Mouse (Mus musculus) heart, embryonic 11.5 days (tissue): ENCODE data around the gene Pacsin2. TPM values are rescaled to one million over a fixed set of nuclear protein-coding genes. Genes with fewer than 3 reads are reported as not detected.
"Not testable (repeated sequence)": the region's sequence is repeated elsewhere in the genome, so short reads cannot be mapped to it uniquely, and the experiment has no call there.

ENCODE experiments used
- ATAC-seq: fragments of 200-750 bp; cut with Nextera tagmentation; replicated peaks from 2 replicates; pipeline ENCODE4 v1.8.0; 2017; ENCODE audit warnings: moderate library complexity; ENCODE audit not compliant: insufficient number of reproducible peaks, low FRiP score, low TSS enrichment
- H3K27ac ChIP-seq: fragments of 300-500 bp; sonication (generic); 2 replicates; pipeline ENCODE4 v1.5.1; 2014; ENCODE audit warnings: mild to moderate bottlenecking, low read depth, low read length
- H3K27me3 ChIP-seq: fragments of 300-500 bp; sonication (generic); 2 replicates; pipeline ENCODE4 v1.6.1; 2014; ENCODE audit warnings: mild to moderate bottlenecking, low read length, mixed read lengths; ENCODE audit not compliant: control insufficient read depth, insufficient read depth
- H3K36me3 ChIP-seq: fragments of 300-500 bp; sonication (generic); 2 replicates; pipeline ENCODE4 v1.6.1; 2014; ENCODE audit warnings: mild to moderate bottlenecking, low read length, moderate library complexity, mixed read lengths; ENCODE audit not compliant: control insufficient read depth, insufficient read depth
- H3K4me1 ChIP-seq: fragments of 300-500 bp; sonication (generic); 2 replicates; pipeline ENCODE4 v1.6.1; 2014; ENCODE audit warnings: low read length; ENCODE audit not compliant: control insufficient read depth, insufficient read depth
- H3K4me2 ChIP-seq: fragments of 300-500 bp; sonication (generic); 2 replicates; pipeline ENCODE4 v1.6.1; 2014; ENCODE audit warnings: mild to moderate bottlenecking, moderate library complexity
- H3K4me3 ChIP-seq: fragments of 300-500 bp; sonication (generic); 2 replicates; pipeline ENCODE4 v1.5.1; 2014; ENCODE audit warnings: low read depth, low read length
- H3K9ac ChIP-seq: fragments of 300-500 bp; sonication (generic); 2 replicates; pipeline ENCODE4 v1.6.1; 2014; ENCODE audit warnings: mild to moderate bottlenecking, low read depth, low read length, moderate library complexity
- H3K9me3 ChIP-seq: fragments of 300-500 bp; sonication (generic); replicated peaks from 2 replicates; pipeline ENCODE4 v1.6.1; 2016; ENCODE audit warnings: low read length; ENCODE audit not compliant: control insufficient read depth
- WGBS: fragments of 180-500 bp; shearing (Covaris S2); extraction: QIAGEN DNeasy Blood & Tissue Kit; methylation state at CpG from one replicate; pipeline ENCODE4 v1.1.7; 2014; ENCODE audit not compliant: insufficient replicate concordance; 5-methylcytosine and 5-hydroxymethylcytosine counted together
- polyA plus RNA-seq: library from polyadenylated mRNA; unstranded; fragments of >200 nt; fragmentation: Nextera tagmentation; extraction: Ambion mirVana; gene quantifications from 2 replicates; pipeline ENCODE4 v1.2.1, GENCODE M21; 2014

Pacsin2 gene
- polyA plus RNA-seq, 1 experiment from 2014 or later: 55.0 TPM

- peaks cover 8% of the 10 kb centered on the region; the same call in 1 of the 2 replicates for H3K4me1 ChIP-seq
- H3K4me2 ChIP-seq: peak overlapping the region; percentile 97
- H3K27me3 ChIP-seq: no peaks in the 10 kb centered on the region
- no peak for ATAC-seq
- H3K36me3 ChIP-seq: no peaks in the 10 kb centered on the region
- WGBS: 6% methylated on average over 17 of the region's 17 CpGs
- H3K9ac ChIP-seq: peak overlapping the region; percentile 93
- H3K9me3 ChIP-seq: no peaks in the 10 kb centered on the region
- H3K27ac ChIP-seq: peak overlapping the region; percentile 75
- H3K4me3 ChIP-seq: peak overlapping the region; percentile 85
Measured at GRCm38 (mm10) chr15:83463369-83464082, 880 bp downstream of the Pacsin2 start.

GRCm38 (mm10) chr15:83462349-83462748 is 2.1 kb downstream of the Pacsin2 start:
- H3K9ac ChIP-seq, H3K27ac ChIP-seq, H3K4me3 ChIP-seq, H3K4me2 ChIP-seq, ATAC-seq, H3K36me3 ChIP-seq, H3K27me3 ChIP-seq, H3K9me3 ChIP-seq: not testable (repeated sequence)
- H3K4me1 ChIP-seq: peaks cover 12% of the 10 kb centered on the region
- WGBS: 88% methylated on average over 8 of the region's 8 CpGs

GRCm38 (mm10) chr15:83460891-83461290 is 3.5 kb downstream of the Pacsin2 start:
- Histone ChIP-seq H3K4me1 (peaks cover 15% of the 10 kb centered on the region), H3K27me3 (no peaks in the 10 kb centered on the region), H3K9me3 (no peaks in the 10 kb centered on the region), H3K9ac (no peak overlapping the region), H3K4me3 (no peak overlapping the region), H3K36me3 (no peaks in the 10 kb centered on the region), H3K27ac (no peak overlapping the region), H3K4me2 (no peak overlapping the region)
- ATAC-seq: no peak
- WGBS: 71% methylated on average over 3 of the region's 3 CpGs

GRCm38 (mm10) chr15:83457541-83457940 is 6.9 kb downstream of the Pacsin2 start:
- H3K27me3 ChIP-seq: no peaks in the 10 kb centered on the region
- H3K9ac ChIP-seq: no peak overlapping the region
- ATAC-seq: no peak
- no peak overlapping the region for H3K27ac ChIP-seq
- no peak overlapping the region for H3K4me3 ChIP-seq
- H3K36me3 ChIP-seq: no peaks in the 10 kb centered on the region
- WGBS: 83% methylated on average over 1 of the region's 1 CpGs
- H3K4me2 ChIP-seq: no peak overlapping the region
- H3K9me3 ChIP-seq: no peaks in the 10 kb centered on the region
- peaks cover 17% of the 10 kb centered on the region for H3K4me1 ChIP-seq

GRCm38 (mm10) chr15:83455637-83456036 is 8.8 kb downstream of the Pacsin2 start:
- H3K4me2 ChIP-seq: no peak overlapping the region
- H3K4me3 ChIP-seq: no peak overlapping the region
- H3K9ac ChIP-seq: no peak overlapping the region
- WGBS: 84% methylated on average over 5 of the region's 5 CpGs
- ATAC-seq: no peak
- H3K27ac ChIP-seq: no peak overlapping the region
- no peaks in the 10 kb centered on the region for H3K9me3 ChIP-seq
- H3K36me3 ChIP-seq: no peaks in the 10 kb centered on the region
- H3K4me1 ChIP-seq: peaks cover 27% of the 10 kb centered on the region
- no peaks in the 10 kb centered on the region for H3K27me3 ChIP-seq

- Histone ChIP-seq H3K4me3 (no peak overlapping the region), H3K9ac (no peak overlapping the region), H3K4me1 (peaks cover 27% of the 10 kb centered on the region), H3K9me3 (no peaks in the 10 kb centered on the region), H3K27me3 (no peaks in the 10 kb centered on the region), H3K4me2 (no peak overlapping the region), H3K27ac (no peak overlapping the region), H3K36me3 (no peaks in the 10 kb centered on the region)
- WGBS: 74% methylated on average over 3 of the region's 3 CpGs
- no peak for ATAC-seq
Measured at GRCm38 (mm10) chr15:83455034-83455433, 9.4 kb downstream of the Pacsin2 start.

GRCm38 (mm10) chr15:83454419-83454818 is 10.0 kb downstream of the Pacsin2 start:
- Histone ChIP-seq H3K9ac (no peak overlapping the region), H3K9me3 (no peaks in the 10 kb centered on the region), H3K27me3 (no peaks in the 10 kb centered on the region), H3K27ac (0 out of 2 replicates have a peak overlapping the region, but pooled peaks have one; percentile 22), H3K4me1 (peaks cover 27% of the 10 kb centered on the region), H3K36me3 (no peaks in the 10 kb centered on the region), H3K4me2 (no peak overlapping the region), H3K4me3 (no peak overlapping the region)
- ATAC-seq: no peak
- 76% methylated on average over 7 of the region's 7 CpGs for WGBS

GRCm38 (mm10) chr15:83453879-83454278 is 10.5 kb downstream of the Pacsin2 start:
- no peak overlapping the region for H3K4me3 ChIP-seq
- ATAC-seq: no peak
- H3K27ac ChIP-seq: 0 out of 2 replicates have a peak overlapping the region, but pooled peaks have one; percentile 22
- H3K9me3 ChIP-seq: no peaks in the 10 kb centered on the region
- H3K27me3 ChIP-seq: no peaks in the 10 kb centered on the region
- no peaks in the 10 kb centered on the region for H3K36me3 ChIP-seq
- peaks cover 28% of the 10 kb centered on the region for H3K4me1 ChIP-seq
- H3K9ac ChIP-seq: peak overlapping the region; percentile 46; the same call in 1 of the 2 replicates
- H3K4me2 ChIP-seq: no peak overlapping the region
- 71% methylated on average over 3 of the region's 3 CpGs for WGBS

- no peak overlapping the region for H3K9ac ChIP-seq
- ATAC-seq: no peak
- no peaks in the 10 kb centered on the region for H3K9me3 ChIP-seq
- 81% methylated on average over 7 of the region's 7 CpGs for WGBS
- H3K27me3 ChIP-seq: no peaks in the 10 kb centered on the region
- H3K36me3 ChIP-seq: no peaks in the 10 kb centered on the region
- peaks cover 37% of the 10 kb centered on the region for H3K4me1 ChIP-seq
- no peak overlapping the region for H3K27ac ChIP-seq
- H3K4me3 ChIP-seq: no peak overlapping the region
- H3K4me2 ChIP-seq: no peak overlapping the region
Measured at GRCm38 (mm10) chr15:83452219-83452760, 12.1 kb downstream of the Pacsin2 start.
